Mouse (Mus musculus): ENCODE measurements around the gene Ush1g. TPM values are rescaled to one million over a fixed set of nuclear protein-coding genes. Genes with fewer than 3 reads are reported as not detected.
A peak's percentile ranks its signal among the peaks of the same experiment; 100 is the strongest.

Ush1g gene
- polyA plus RNA-seq, 1 experiment = 0.16 TPM

DNA sequence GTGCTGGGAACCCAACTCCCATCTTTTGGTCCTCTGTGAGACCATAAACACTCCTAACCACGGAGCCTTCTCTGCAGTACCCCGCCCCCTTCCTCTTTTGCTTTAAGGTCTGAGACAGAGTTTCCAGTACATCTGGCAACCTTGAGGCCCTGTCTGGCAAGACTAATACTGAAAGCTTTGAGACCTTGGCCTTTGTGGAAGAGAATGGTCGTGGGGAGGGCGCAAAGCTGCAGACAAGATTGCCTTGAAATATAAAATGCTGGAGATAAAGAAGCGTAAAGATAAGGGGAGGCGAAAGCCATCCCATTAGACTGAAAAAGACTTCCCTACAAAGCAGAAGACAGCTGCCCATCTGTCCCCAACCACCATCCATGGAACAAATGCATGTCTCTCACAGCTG lies 46.3 kb downstream of the Ush1g start:
- H3K27me3 ChIP-seq (ENCODE audit: control insufficient read depth, insufficient read depth, insufficient read length) = no peaks in the 10 kb centered on the region
- TF ChIP-seq POLR2AphosphoS2 (IDR thresholded peaks at IDR 0.05; ENCODE audit: insufficient read length, low read depth) (no peak), MAX (IDR thresholded peaks at IDR 0.05; ENCODE audit: low read depth) (no peak), E2F4 (IDR thresholded peaks at IDR 0.05; ENCODE audit: insufficient read depth) (no peak), TCF12 (IDR thresholded peaks at IDR 0.05; ENCODE audit: insufficient read depth, poor library complexity, severe bottlenecking) (no peak), SRF (IDR thresholded peaks at IDR 0.05; ENCODE audit: control insufficient read depth, insufficient read length, low read depth) (no peak), TCF3 (IDR thresholded peaks at IDR 0.05; ENCODE audit: insufficient read length, low read depth) (no peak), MYOG (IDR thresholded peaks at IDR 0.05; ENCODE audit: control insufficient read depth in 1 of 3, insufficient read depth in 1 of 3, insufficient read length in 2 of 3, low read depth in 2 of 3) (no peak), CEBPB (IDR thresholded peaks at IDR 0.05; ENCODE audit: insufficient read depth, poor library complexity, severe bottlenecking) (no peak), USF1 (IDR thresholded peaks at IDR 0.05; ENCODE audit: low read depth) (no peak), MYOD1 (IDR thresholded peaks at IDR 0.05; ENCODE audit: control insufficient read depth in 1 of 3, insufficient read length in 2 of 3, low read depth in 2 of 3) (no peak), POLR2A (IDR thresholded peaks at IDR 0.05; ENCODE audit: insufficient read length, low read depth) (no peak), REST (IDR thresholded peaks at IDR 0.05; ENCODE audit: insufficient read depth, insufficient read length) (no peak)
- no peak overlapping the region for H3ac ChIP-seq (ENCODE audit: control insufficient read depth, insufficient read length)
- H3K4me3 ChIP-seq = peak overlapping the region; percentile 62
- peak overlapping the region; percentile 93 for H3K4me2 ChIP-seq (ENCODE audit: low read depth)
- H3K36me3 ChIP-seq (ENCODE audit: control insufficient read depth, insufficient read depth) = no peaks in the 10 kb centered on the region
- H3K79me2 ChIP-seq (ENCODE audit: control insufficient read depth, insufficient read depth) = no peaks in the 10 kb centered on the region

GRCm38 (mm10) chr11:115274771-115275170 lies 47.1 kb downstream of the Ush1g start:
- TF ChIP-seq REST (IDR thresholded peaks at IDR 0.05; ENCODE audit: insufficient read depth, insufficient read length) (no peak), SRF (IDR thresholded peaks at IDR 0.05; ENCODE audit: control insufficient read depth, insufficient read length, low read depth) (no peak), POLR2AphosphoS2 (IDR thresholded peaks at IDR 0.05; ENCODE audit: insufficient read length, low read depth) (no peak), E2F4 (IDR thresholded peaks at IDR 0.05; ENCODE audit: insufficient read depth) (no peak), MYOG (IDR thresholded peaks at IDR 0.05; ENCODE audit: control insufficient read depth in 1 of 3, insufficient read depth in 1 of 3, insufficient read length in 2 of 3, low read depth in 2 of 3) (no peak), POLR2A (IDR thresholded peaks at IDR 0.05; ENCODE audit: insufficient read length, low read depth) (no peak), CEBPB (IDR thresholded peaks at IDR 0.05; ENCODE audit: insufficient read depth, poor library complexity, severe bottlenecking) (no peak), MYOD1 (IDR thresholded peaks at IDR 0.05; ENCODE audit: control insufficient read depth in 1 of 3, insufficient read length in 2 of 3, low read depth in 2 of 3) (no peak), TCF12 (IDR thresholded peaks at IDR 0.05; ENCODE audit: insufficient read depth, poor library complexity, severe bottlenecking) (no peak), USF1 (IDR thresholded peaks at IDR 0.05; ENCODE audit: low read depth) (no peak), TCF3 (IDR thresholded peaks at IDR 0.05; ENCODE audit: insufficient read length, low read depth) (no peak), MAX (IDR thresholded peaks at IDR 0.05; ENCODE audit: low read depth) (no peak)
- Histone ChIP-seq H3K36me3 (ENCODE audit: control insufficient read depth, insufficient read depth) (no peaks in the 10 kb centered on the region), H3K79me2 (ENCODE audit: control insufficient read depth, insufficient read depth) (no peaks in the 10 kb centered on the region)

GRCm38 (mm10) chr11:115274178-115274577 lies 47.7 kb downstream of the Ush1g start:
- Histone ChIP-seq H3K27me3 (ENCODE audit: control insufficient read depth, insufficient read depth, insufficient read length) (no peaks in the 10 kb centered on the region), H3ac (ENCODE audit: control insufficient read depth, insufficient read length) (no peak overlapping the region), H3K36me3 (ENCODE audit: control insufficient read depth, insufficient read depth) (no peaks in the 10 kb centered on the region), H3K79me2 (ENCODE audit: control insufficient read depth, insufficient read depth) (no peaks in the 10 kb centered on the region), H3K4me3 (no peak overlapping the region), H3K4me2 (ENCODE audit: low read depth) (no peak overlapping the region)
- TF ChIP-seq SRF (IDR thresholded peaks at IDR 0.05; ENCODE audit: control insufficient read depth, insufficient read length, low read depth) (no peak), POLR2AphosphoS2 (IDR thresholded peaks at IDR 0.05; ENCODE audit: insufficient read length, low read depth) (no peak), MYOD1 (IDR thresholded peaks at IDR 0.05; ENCODE audit: control insufficient read depth in 1 of 3, insufficient read length in 2 of 3, low read depth in 2 of 3) (no peak), USF1 (IDR thresholded peaks at IDR 0.05; ENCODE audit: low read depth) (no peak), POLR2A (IDR thresholded peaks at IDR 0.05; ENCODE audit: insufficient read length, low read depth) (no peak), TCF3 (IDR thresholded peaks at IDR 0.05; ENCODE audit: insufficient read length, low read depth) (no peak), MYOG (IDR thresholded peaks at IDR 0.05; ENCODE audit: control insufficient read depth in 1 of 3, insufficient read depth in 1 of 3, insufficient read length in 2 of 3, low read depth in 2 of 3) (no peak), CEBPB (IDR thresholded peaks at IDR 0.05; ENCODE audit: insufficient read depth, poor library complexity, severe bottlenecking) (no peak), TCF12 (IDR thresholded peaks at IDR 0.05; ENCODE audit: insufficient read depth, poor library complexity, severe bottlenecking) (no peak), REST (IDR thresholded peaks at IDR 0.05; ENCODE audit: insufficient read depth, insufficient read length) (no peak), E2F4 (IDR thresholded peaks at IDR 0.05; ENCODE audit: insufficient read depth) (no peak), MAX (IDR thresholded peaks at IDR 0.05; ENCODE audit: low read depth) (no peak)

More at GRCm38 (mm10) chr11:115274771-115275170, 47.1 kb downstream of the Ush1g start:
- no peak overlapping the region for H3K4me3 ChIP-seq
- no peak overlapping the region for H3K4me2 ChIP-seq (ENCODE audit: low read depth)
- no peak overlapping the region for H3ac ChIP-seq (ENCODE audit: control insufficient read depth, insufficient read length)
- no peaks in the 10 kb centered on the region for H3K27me3 ChIP-seq (ENCODE audit: control insufficient read depth, insufficient read depth, insufficient read length)

DNA sequence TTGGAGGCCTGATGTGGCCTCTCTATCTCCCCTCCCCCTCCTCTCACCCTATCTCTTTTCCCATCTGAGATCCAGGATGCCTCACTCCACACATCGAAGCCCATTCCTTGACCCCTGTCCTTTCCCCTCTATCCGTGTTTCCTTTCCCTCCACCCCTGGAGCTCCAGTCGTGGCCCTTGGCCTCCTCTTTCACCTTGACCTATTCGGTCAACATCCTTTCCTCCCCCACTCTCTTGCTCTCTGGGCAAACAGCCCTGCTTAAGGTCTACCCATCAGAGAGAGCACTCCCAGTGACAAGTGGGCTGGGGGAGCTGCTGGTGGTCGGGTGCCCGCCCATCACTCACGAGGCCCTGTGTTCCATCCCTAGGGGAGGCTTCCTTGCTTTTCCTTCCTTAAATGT lies 48.1 kb downstream of the Ush1g start:
- Histone ChIP-seq H3K36me3 (ENCODE audit: control insufficient read depth, insufficient read depth) (no peaks in the 10 kb centered on the region), H3K4me3 (no peak overlapping the region), H3ac (ENCODE audit: control insufficient read depth, insufficient read length) (no peak overlapping the region), H3K27me3 (ENCODE audit: control insufficient read depth, insufficient read depth, insufficient read length) (no peaks in the 10 kb centered on the region), H3K79me2 (ENCODE audit: control insufficient read depth, insufficient read depth) (no peaks in the 10 kb centered on the region), H3K4me2 (ENCODE audit: low read depth) (no peak overlapping the region)
- TF ChIP-seq POLR2AphosphoS2 (IDR thresholded peaks at IDR 0.05; ENCODE audit: insufficient read length, low read depth) (no peak), MAX (IDR thresholded peaks at IDR 0.05; ENCODE audit: low read depth) (no peak), MYOD1 (IDR thresholded peaks at IDR 0.05; ENCODE audit: control insufficient read depth in 1 of 3, insufficient read length in 2 of 3, low read depth in 2 of 3) (no peak), E2F4 (IDR thresholded peaks at IDR 0.05; ENCODE audit: insufficient read depth) (no peak)
